Mouse (Mus musculus) heart, embryonic 14.5 days (tissue): ENCODE data around the gene Gm38392. TPM values are rescaled to one million over a fixed set of nuclear protein-coding genes. Genes with fewer than 3 reads are reported as not detected.

Experiments used
- ATAC-seq: fragments of 200-750 bp; cut with Nextera tagmentation; 2 replicates; pipeline ENCODE4 v1.8.0; 2017; ENCODE audit warnings: low read depth, moderate TSS enrichment; ENCODE audit not compliant: insufficient number of reproducible peaks, insufficient read depth, low FRiP score
- H3K27ac ChIP-seq, 2 experiments: fragments of 200-500 bp in 1 of 2; fragments of 300-500 bp in 1 of 2; sonication (generic) in 1 of 2; replicated peaks in 1 of 2; 2 replicates each; pipeline ENCODE4 v1.5.1; 2012 to 2014; ENCODE audit warnings: low read depth in 2 of 2, low read length in 2 of 2, control low read depth in 1 of 2, mild to moderate bottlenecking in 1 of 2, mixed read lengths in 1 of 2; ENCODE audit not compliant: control insufficient read depth in 1 of 2, insufficient read depth in 1 of 2
- H3K27me3 ChIP-seq: fragments of 300-500 bp; sonication (generic); 2 replicates; pipeline ENCODE4 v1.6.1; 2014; ENCODE audit warnings: mild to moderate bottlenecking, low read length, control low read depth; ENCODE audit not compliant: control insufficient read depth, insufficient read depth
- H3K36me3 ChIP-seq: fragments of 300-500 bp; sonication (generic); 2 replicates; pipeline ENCODE4 v1.6.1; 2014; ENCODE audit warnings: mild to moderate bottlenecking, control low read depth, low read length, mixed read lengths; ENCODE audit not compliant: control insufficient read depth, insufficient read depth
- H3K4me1 ChIP-seq, 2 experiments: fragments of 200-500 bp in 1 of 2; fragments of 300-500 bp in 1 of 2; sonication (generic) in 1 of 2; 2 replicates each; pipeline ENCODE4 v1.6.1; 2012 to 2014; ENCODE audit warnings: low read length in 2 of 2, control low read depth in 1 of 2, mixed read lengths in 1 of 2; ENCODE audit not compliant: control insufficient read depth in 2 of 2, insufficient read depth in 2 of 2
- H3K4me2 ChIP-seq: fragments of 300-500 bp; sonication (generic); 2 replicates; pipeline ENCODE4 v1.6.1; 2014; ENCODE audit warnings: mild to moderate bottlenecking, low read length
- H3K4me3 ChIP-seq, 2 experiments: fragments of 200-500 bp in 1 of 2; fragments of 300-500 bp in 1 of 2; sonication (generic) in 1 of 2; 2 replicates each; pipeline ENCODE4 v1.5.1; 2012 to 2014; ENCODE audit warnings: low read length in 2 of 2, mild to moderate bottlenecking in 2 of 2, control low read depth in 1 of 2, low read depth in 1 of 2, moderate library complexity in 1 of 2; ENCODE audit not compliant: control insufficient read depth in 1 of 2, insufficient read depth in 1 of 2
- H3K9ac ChIP-seq: fragments of 300-500 bp; sonication (generic); 2 replicates; pipeline ENCODE4 v1.6.1; 2014; ENCODE audit warnings: mild to moderate bottlenecking, low read length
- H3K9me3 ChIP-seq: fragments of 300-500 bp; sonication (generic); 2 replicates; pipeline ENCODE4 v1.6.1; 2016; ENCODE audit warnings: low read length, control low read depth; ENCODE audit not compliant: control insufficient read depth
- WGBS: fragments of 180-500 bp; shearing (Covaris S2); extraction: QIAGEN DNeasy Blood & Tissue Kit; methylation state at CpG from one replicate; pipeline ENCODE4 v1.1.7; 2014; 5-methylcytosine and 5-hydroxymethylcytosine counted together
- polyA plus RNA-seq: library from polyadenylated mRNA; unstranded; fragments of >200 nt; fragmentation: Nextera tagmentation; extraction: Ambion mirVana; gene quantifications from 2 replicates; pipeline ENCODE4 v1.2.1, GENCODE M21; 2014

Gm38392 gene
- polyA plus RNA-seq, 1 experiment from 2014 or later: not detected

DNA sequence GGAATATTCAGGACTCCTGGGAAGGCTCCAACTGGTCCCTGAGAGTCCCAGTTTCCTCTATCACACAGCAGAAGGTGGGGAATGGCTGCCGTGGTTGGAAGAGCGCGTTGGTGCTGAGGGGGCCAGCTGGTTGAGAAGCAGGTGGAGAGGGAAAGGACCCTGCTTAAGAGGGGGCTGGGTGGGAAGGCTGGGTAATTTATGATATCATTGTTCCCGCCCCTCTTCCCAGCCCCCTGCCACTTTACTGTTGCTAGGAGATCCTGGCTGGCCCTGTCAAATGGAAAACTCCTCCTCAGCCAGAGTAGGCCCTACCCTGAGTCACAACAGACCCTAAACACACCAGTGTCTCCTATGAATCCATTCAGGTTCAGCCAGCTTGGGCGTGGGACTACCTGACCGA, 59.0 kb downstream of the Gm38392 start:
- peaks cover 61% of the 10 kb centered on the region for H3K27me3 ChIP-seq
- no peak for ATAC-seq
- WGBS: 58% methylated on average over 6 of the region's 6 CpGs

DNA sequence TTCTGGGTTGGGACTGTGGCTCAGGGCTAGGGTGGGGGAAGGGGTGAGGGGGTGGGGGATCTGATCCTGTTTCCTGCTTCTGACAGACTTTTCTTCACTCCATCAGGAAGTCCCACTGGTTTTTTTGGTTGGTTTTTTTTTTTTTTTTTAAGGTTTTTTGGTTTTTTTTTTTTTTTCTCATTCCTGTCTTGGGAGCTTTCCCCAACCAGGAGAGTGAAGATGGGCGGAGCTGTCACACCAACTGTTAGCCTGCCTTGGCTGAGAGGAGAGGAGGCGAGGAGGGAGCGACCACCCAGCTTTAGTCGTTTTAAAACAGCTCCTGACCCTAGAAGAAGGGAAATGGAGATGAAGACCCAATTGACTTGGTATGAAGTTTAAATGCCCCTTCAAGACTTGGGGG, 59.8 kb downstream of the Gm38392 start:
- Histone ChIP-seq H3K4me1 (no peaks in the 10 kb centered on the region; a peak in 1 of 4 replicates), H3K9me3 (no peaks in the 10 kb centered on the region), H3K4me2 (no peak overlapping the region), H3K36me3 (no peaks in the 10 kb centered on the region), H3K4me3 (no peak overlapping the region), H3K9ac (no peak overlapping the region), H3K27me3 (peaks cover 61% of the 10 kb centered on the region), H3K27ac (no peak overlapping the region)
- WGBS: 26% methylated on average over 4 of the region's 4 CpGs
- no peak for ATAC-seq

More for the DNA sequence above, 59.0 kb downstream of the Gm38392 start:
- Histone ChIP-seq H3K27ac (no peak overlapping the region), H3K9me3 (no peaks in the 10 kb centered on the region), H3K36me3 (no peaks in the 10 kb centered on the region), H3K4me1 (no peaks in the 10 kb centered on the region; a peak in 1 of 4 replicates), H3K4me2 (no peak overlapping the region), H3K4me3 (no peak overlapping the region), H3K9ac (no peak overlapping the region)

DNA sequence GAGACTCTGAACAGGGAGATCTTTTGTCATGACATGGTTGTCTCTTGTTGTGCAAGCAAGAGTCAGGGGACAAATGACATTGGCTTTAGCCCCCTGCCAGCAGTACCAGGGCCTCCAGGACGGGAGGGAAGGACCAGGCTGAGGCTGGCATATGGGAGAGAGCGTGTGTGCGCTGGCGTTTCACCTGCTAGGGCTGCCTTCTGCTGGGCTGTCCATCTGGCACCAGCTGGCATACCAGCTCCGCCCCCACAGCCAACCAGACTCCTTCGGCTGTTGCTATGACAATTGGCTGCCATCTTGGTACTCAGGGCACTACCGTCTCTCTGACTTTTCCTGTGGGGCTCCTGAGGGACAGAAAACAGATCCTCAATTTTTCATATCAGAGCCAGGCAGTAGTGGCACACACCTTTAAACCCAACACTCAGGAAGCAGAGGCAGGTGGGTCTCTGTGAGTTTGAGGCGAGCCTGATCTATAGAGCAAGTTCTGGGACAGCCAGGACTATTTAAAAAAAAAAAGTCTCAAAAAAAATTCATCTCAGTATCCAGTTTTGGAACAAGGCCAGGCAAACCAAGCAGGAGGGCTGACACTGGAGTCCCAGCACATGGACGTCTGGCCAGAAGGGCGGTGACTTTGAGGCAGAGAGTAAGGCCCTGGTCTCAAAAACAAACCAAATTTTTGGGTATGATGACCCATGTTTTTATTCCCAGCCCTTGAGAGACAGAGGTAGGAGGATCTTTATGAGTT, 60.7 kb downstream of the Gm38392 start:
- no peak overlapping the region for H3K27ac ChIP-seq
- no peak overlapping the region for H3K4me2 ChIP-seq
- ATAC-seq: no peak
- H3K9ac ChIP-seq: no peak overlapping the region
- H3K9me3 ChIP-seq: no peaks in the 10 kb centered on the region
- WGBS: 84% methylated on average over 10 of the region's 10 CpGs
- no peaks in the 10 kb centered on the region for H3K4me1 ChIP-seq
- peaks cover 70% of the 10 kb centered on the region for H3K27me3 ChIP-seq
- H3K4me3 ChIP-seq: no peak overlapping the region
- no peaks in the 10 kb centered on the region for H3K36me3 ChIP-seq

- Histone ChIP-seq H3K27ac (no peak overlapping the region), H3K9ac (no peak overlapping the region), H3K27me3 (peaks cover 69% of the 10 kb centered on the region), H3K36me3 (no peaks in the 10 kb centered on the region), H3K4me1 (no peaks in the 10 kb centered on the region), H3K9me3 (no peaks in the 10 kb centered on the region), H3K4me3 (no peak overlapping the region), H3K4me2 (no peak overlapping the region)
- ATAC-seq: no peak
- 42% methylated on average over 2 of the region's 2 CpGs for WGBS
These were observed 62.1 kb downstream of the Gm38392 start for GRCm38 (mm10) chr3:88224929-88225328.

- WGBS: 74% methylated on average over 6 of the region's 6 CpGs
- Histone ChIP-seq H3K9ac (no peak overlapping the region), H3K4me1 (no peaks in the 10 kb centered on the region), H3K9me3 (no peaks in the 10 kb centered on the region), H3K27me3 (peaks cover 71% of the 10 kb centered on the region), H3K4me2 (no peak overlapping the region), H3K36me3 (no peaks in the 10 kb centered on the region), H3K27ac (no peak overlapping the region), H3K4me3 (no peak overlapping the region)
- ATAC-seq: no peak
These were observed 64.6 kb downstream of the Gm38392 start for GRCm38 (mm10) chr3:88222446-88222845.

GRCm38 (mm10) chr3:88221519-88222390, 65.3 kb downstream of the Gm38392 start:
- 50% methylated on average over 12 of the region's 12 CpGs for WGBS
- Histone ChIP-seq H3K27ac (no peak overlapping the region), H3K4me2 (no peak overlapping the region), H3K4me1 (no peaks in the 10 kb centered on the region), H3K9ac (no peak overlapping the region), H3K27me3 (peaks cover 78% of the 10 kb centered on the region), H3K9me3 (no peaks in the 10 kb centered on the region), H3K36me3 (no peaks in the 10 kb centered on the region), H3K4me3 (no peak overlapping the region)
- no peak for ATAC-seq

DNA sequence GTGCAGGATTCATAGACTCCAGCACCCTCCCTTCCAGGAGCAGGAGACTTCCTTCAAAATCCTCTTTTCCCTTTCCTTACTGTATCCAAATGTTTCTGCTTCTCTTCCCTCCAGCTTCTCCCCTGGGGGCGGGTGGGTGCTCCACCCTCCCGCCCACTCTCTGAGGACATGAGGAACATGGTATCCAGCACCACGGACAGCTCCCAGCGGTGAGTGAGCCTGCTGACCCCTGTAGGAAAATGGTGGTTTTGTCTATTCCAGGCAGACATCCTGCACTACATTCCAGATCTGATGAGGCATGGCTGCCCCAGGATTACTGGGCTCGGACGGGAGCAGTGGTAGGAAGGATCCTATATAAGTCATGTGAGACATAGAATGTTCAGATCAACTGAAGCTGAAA, 66.2 kb downstream of the Gm38392 start:
- WGBS: under 1% methylated on average over 6 of the region's 6 CpGs
- ATAC-seq: no peak

More for the DNA sequence above, 66.2 kb downstream of the Gm38392 start:
- Histone ChIP-seq H3K36me3 (no peaks in the 10 kb centered on the region), H3K9ac (no peak overlapping the region), H3K4me2 (no peak overlapping the region), H3K27ac (no peak overlapping the region), H3K27me3 (peaks cover 84% of the 10 kb centered on the region), H3K4me3 (no peak overlapping the region), H3K9me3 (no peaks in the 10 kb centered on the region), H3K4me1 (no peaks in the 10 kb centered on the region)
